Mouse (Mus musculus): Measurements from ENCODE around the gene Mpv17l2.

- TF ChIP-seq CTCF (IDR thresholded peaks at IDR 0.05) (no peak), EP300 (IDR thresholded peaks at IDR 0.05) (no peak)
Observed at GRCm38 (mm10) chr8:70766571-70767440, 6.1 kb upstream of the Mpv17l2 start.
